Mouse (Mus musculus) splenic B cell, adult 2 months (primary cell): ENCODE measurements around the gene Zfp385b.

Experiments
- DNase-seq: peaks from one replicate; pipeline ENCODE4 v3.0.0-alpha.2; 2011; ENCODE audit warnings: low read depth, low spot score
- H3K27me3 ChIP-seq: 2 replicates; pipeline ENCODE4 v1.6.1; 2012; ENCODE audit warnings: mild to moderate bottlenecking, low read length, moderate library complexity, mixed read lengths; ENCODE audit not compliant: control insufficient read depth, poor library complexity, insufficient read depth, severe bottlenecking
- H3K36me3 ChIP-seq: 2 replicates; pipeline ENCODE4 v1.6.1; 2012; ENCODE audit warnings: mild to moderate bottlenecking, low read length, moderate library complexity, mixed read lengths; ENCODE audit not compliant: control insufficient read depth, poor library complexity, insufficient read depth, severe bottlenecking

The Zfp385b gene

GRCm38 (mm10) chr2:77375155-77375554, 444.3 kb downstream of the Zfp385b start:
- Histone ChIP-seq H3K27me3 (no peaks in the 10 kb centered on the region), H3K36me3 (no peaks in the 10 kb centered on the region)
- no peak for DNase-seq

- no peaks in the 10 kb centered on the region for H3K36me3 ChIP-seq
- DNase-seq: no peak
- H3K27me3 ChIP-seq: no peaks in the 10 kb centered on the region
Observed at GRCm38 (mm10) chr2:77369174-77369573, 450.3 kb downstream of the Zfp385b start.
